Mouse (Mus musculus): ENCODE measurements at regions not wholly inside any gene's neighbourhood (a gene's known extent, or its start where the extent isn't known, plus 50 kb on each side); places are given as distances from the start of the nearest gene placed in this dataset.

DNA sequence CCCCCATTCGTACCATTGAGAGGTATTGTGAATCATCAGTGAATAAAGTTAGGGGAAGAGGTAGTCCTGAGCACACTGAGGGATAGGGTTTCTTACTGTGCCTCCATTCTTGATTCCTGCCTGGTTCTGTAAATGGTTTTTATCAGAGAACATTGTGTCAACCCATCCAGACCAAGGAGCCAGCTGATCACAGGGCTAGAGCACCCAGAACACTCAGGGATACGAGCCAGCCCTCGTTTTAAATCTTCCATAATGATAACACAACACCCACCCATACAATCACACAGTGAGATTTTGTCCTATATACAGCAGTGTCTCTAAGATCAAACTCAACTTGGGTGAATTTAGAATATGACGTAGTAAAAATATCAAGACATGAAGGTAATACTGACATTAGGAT is 424.7 kb upstream of the BB014433 start:
- Histone ChIP-seq H3K9me3 (replicated peaks) (0 out of 2 replicates have a peak, but pooled peaks cover 3% of the 10 kb centered on the region), H3K27ac (no peak overlapping the region), H3K4me1 (replicated peaks) (no peaks in the 10 kb centered on the region), H3K9ac (no peak overlapping the region), H3K4me3 (replicated peaks) (no peak overlapping the region), H3K27me3 (no peaks in the 10 kb centered on the region), H3K4me2 (no peak overlapping the region), H3K36me3 (no peaks in the 10 kb centered on the region)
- DNase-seq (no peak), ATAC-seq (ENCODE audit: low read depth) (no peak)
- WGBS (ENCODE audit: insufficient replicate concordance), result 50% methylated on average over 4 of the region's 4 CpGs

DNA sequence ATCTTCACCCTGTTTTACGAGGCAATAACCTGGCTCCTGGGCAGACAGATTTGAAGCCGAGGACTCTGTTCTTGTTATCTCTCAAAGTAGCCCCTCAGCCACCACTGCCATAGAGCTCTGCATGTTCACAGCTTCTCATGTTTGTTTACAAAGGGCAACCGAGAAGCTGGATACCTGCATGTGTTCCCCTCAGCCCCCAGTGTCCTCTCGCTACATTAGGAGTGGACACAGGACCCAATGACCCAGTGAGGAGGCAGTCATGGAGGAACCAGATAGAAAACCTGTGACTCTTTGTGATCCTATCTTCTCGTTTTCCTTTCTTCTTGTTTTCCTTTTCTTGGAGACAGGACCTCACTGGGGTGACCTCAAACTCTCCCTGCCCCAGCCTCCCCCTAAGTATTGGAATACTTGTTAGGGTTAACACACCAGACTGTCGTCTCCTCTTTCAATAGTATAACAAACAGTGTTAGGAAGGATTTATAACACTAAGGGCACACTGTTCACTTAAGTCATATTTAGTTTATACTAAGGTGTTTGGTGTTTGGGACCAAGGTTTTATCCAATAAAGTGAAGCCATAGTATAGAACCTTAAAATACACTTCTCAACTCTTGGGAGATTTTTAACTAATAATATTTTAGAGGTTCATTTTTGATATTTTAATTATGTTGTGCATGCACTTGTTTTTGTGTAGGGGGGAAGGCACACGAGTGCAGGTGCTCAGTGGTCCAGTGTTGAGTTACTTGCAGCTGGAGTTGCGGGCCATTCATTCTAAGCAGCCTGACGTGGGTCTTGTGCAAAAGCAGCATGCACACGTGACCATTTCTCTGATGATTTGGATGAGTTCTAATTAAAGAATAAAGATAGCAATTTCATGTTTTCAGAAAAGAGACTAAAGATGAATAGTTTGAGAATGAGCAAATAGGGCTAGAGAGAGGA is 422.9 kb upstream of the BB014433 start:
- WGBS (ENCODE audit: insufficient replicate concordance), result 55% methylated on average over 10 of the region's 10 CpGs
- Histone ChIP-seq H3K27ac (no peak overlapping the region), H3K9ac (no peak overlapping the region), H3K9me3 (replicated peaks) (0 out of 2 replicates have a peak, but pooled peaks cover 3% of the 10 kb centered on the region), H3K4me2 (no peak overlapping the region), H3K4me1 (replicated peaks) (no peaks in the 10 kb centered on the region), H3K27me3 (no peaks in the 10 kb centered on the region), H3K4me3 (replicated peaks) (no peak overlapping the region), H3K36me3 (no peaks in the 10 kb centered on the region)
- DNase-seq (no peak), ATAC-seq (ENCODE audit: low read depth) (no peak)

DNA sequence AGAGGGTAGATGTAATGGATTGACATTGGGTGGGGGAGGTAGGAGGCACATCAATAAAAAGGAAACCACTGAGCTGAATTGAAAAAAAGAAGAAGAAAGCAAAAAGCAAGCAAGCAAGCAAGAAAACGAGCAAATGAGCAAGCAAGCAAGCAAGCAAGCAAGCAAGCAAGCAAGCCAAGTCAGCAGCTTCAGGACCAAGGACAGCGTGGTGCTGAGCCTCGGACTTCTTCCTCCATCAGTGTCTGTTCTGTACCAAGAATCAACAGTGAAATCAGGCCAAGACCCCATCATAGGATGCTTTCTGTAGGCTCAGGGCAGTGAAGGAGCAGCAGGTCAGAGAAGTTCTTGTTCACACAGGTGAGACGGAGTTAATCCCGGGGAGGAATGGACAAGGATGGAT is 392.7 kb upstream of the BB014433 start:
- H3K4me1 ChIP-seq (replicated peaks), result no peaks in the 10 kb centered on the region
- no peaks in the 10 kb centered on the region for H3K9me3 ChIP-seq (replicated peaks)
- DNase-seq, result no peak
- H3K27me3 ChIP-seq, result no peaks in the 10 kb centered on the region
- H3K4me2 ChIP-seq, result no peak overlapping the region
- H3K9ac ChIP-seq, result no peak overlapping the region
- ATAC-seq (ENCODE audit: low read depth), result no peak
- H3K4me3 ChIP-seq (replicated peaks), result no peak overlapping the region
- no peak overlapping the region for H3K27ac ChIP-seq
- H3K36me3 ChIP-seq, result no peaks in the 10 kb centered on the region
- 39% methylated on average over 5 of the region's 5 CpGs for WGBS (ENCODE audit: insufficient replicate concordance)

DNA sequence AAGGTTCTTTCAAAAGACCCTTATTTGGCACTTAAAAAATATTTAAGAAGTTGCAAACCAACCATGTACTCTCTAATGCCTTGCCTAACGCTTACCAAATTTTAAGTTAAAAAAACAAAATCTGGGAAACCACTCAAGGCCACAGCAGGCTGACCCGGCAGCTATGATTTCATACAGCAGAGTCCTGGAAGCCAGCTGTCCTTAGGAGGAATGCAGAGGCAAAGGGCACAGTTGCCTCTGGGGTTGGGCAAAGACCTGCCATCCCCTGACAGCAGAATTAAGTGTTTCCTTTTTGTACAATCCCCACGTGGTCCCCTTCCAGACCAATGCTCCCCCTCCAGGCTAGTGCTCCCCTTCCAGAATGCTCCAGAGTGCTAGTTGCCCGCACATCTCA is 348.8 kb upstream of the BB014433 start:
- ATAC-seq (ENCODE audit: low read depth) (no peak), DNase-seq (no peak)
- Histone ChIP-seq H3K4me2 (no peak overlapping the region), H3K9me3 (replicated peaks) (no peaks in the 10 kb centered on the region), H3K4me1 (replicated peaks) (no peaks in the 10 kb centered on the region), H3K27me3 (no peaks in the 10 kb centered on the region), H3K4me3 (replicated peaks) (no peak overlapping the region), H3K27ac (no peak overlapping the region), H3K9ac (no peak overlapping the region), H3K36me3 (no peaks in the 10 kb centered on the region)
- WGBS (ENCODE audit: insufficient replicate concordance), result 51% methylated on average over 4 of the region's 4 CpGs

DNA sequence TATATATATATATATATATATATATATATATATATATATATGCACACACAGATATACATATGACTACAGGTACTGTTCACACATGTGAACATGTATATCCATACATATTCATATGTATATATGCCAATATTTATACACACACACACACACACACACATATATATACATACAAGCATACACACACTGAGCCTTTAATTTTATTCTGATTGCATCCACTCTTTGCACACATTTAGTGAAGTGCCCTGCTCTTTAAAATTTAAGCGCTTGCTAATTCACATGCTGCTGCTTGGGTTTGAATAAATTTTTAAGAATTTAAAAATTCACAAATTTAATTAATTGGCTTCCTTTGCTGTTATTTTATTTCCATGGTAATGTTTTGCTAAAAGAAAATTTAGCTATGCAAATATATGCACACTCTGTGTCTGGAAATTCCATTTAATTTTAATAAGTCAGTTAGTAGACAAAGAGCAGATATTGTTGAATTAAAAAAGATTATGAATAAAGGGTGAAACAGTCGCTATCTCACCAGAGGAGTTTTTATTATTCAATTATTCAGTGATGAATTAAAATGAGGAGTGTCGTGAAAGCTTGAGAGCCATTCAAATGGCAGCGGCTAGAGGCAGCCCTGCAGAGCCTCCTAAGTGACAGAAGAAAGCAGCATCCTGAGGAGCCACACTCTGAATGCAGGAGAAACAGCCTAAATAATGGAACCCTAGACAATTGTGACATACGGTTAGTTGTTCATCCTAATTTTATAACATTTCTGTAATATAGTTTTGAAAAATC is 348.3 kb upstream of the BB014433 start:
- Histone ChIP-seq H3K36me3 (no peaks in the 10 kb centered on the region), H3K27ac (no peak overlapping the region), H3K4me3 (replicated peaks) (no peak overlapping the region), H3K9ac (no peak overlapping the region), H3K4me1 (replicated peaks) (no peaks in the 10 kb centered on the region), H3K27me3 (no peaks in the 10 kb centered on the region), H3K9me3 (replicated peaks) (no peaks in the 10 kb centered on the region), H3K4me2 (no peak overlapping the region)
- 68% methylated on average over 5 of the region's 5 CpGs for WGBS (ENCODE audit: insufficient replicate concordance)
- ATAC-seq (ENCODE audit: low read depth) (no peak), DNase-seq (no peak)

DNA sequence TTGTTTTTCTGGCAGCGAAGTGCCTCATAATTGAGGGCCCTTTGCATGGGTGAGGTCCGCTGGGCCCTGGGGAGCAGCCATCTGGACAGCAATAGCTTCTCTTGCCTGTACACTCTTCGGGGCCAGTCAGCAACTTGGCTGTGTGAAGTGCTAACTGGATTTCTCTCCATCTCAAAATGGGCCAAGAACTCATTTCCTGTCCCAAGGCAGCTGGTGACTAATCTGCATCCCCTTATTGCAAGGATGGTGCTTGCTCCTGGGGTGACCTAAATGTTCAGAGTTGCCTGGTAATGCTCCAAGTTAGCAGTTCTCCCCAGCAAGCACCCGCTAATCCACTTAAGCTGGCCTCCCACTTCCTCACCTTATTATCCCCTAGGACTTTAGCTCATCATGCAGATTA is 346.2 kb upstream of the BB014433 start:
- Histone ChIP-seq H3K36me3 (no peaks in the 10 kb centered on the region), H3K9ac (no peak overlapping the region), H3K4me3 (replicated peaks) (no peak overlapping the region), H3K27ac (no peak overlapping the region), H3K9me3 (replicated peaks) (no peaks in the 10 kb centered on the region), H3K4me2 (no peak overlapping the region), H3K4me1 (replicated peaks) (no peaks in the 10 kb centered on the region), H3K27me3 (no peaks in the 10 kb centered on the region)
- DNase-seq (no peak), ATAC-seq (ENCODE audit: low read depth) (no peak)
- WGBS (ENCODE audit: insufficient replicate concordance), result 46% methylated on average over 4 of the region's 4 CpGs

DNA sequence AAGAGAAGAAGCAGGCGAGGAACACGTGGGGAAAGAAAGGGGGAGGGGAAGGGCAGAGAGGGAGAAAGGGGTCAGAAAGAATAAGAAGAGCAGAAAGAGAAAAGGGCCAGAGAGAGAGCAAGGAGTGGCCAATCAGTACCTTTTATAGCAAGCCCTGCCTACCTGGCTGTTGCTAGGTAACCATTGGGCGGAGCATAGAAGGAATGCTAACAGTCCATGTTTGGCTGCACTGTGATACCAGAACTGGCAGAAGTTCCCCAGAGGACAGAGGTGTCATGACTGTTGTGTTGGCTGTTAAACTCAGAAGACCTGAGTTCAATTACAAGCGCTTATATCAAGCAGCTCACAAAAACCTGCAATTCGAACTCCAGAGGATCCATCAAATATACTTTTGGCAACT is 342.9 kb upstream of the BB014433 start:
- no peaks in the 10 kb centered on the region for H3K36me3 ChIP-seq
- 71% methylated on average over 5 of the region's 5 CpGs for WGBS (ENCODE audit: insufficient replicate concordance)
- no peak for ATAC-seq (ENCODE audit: low read depth)
- H3K9ac ChIP-seq, result no peak overlapping the region
- DNase-seq, result no peak
- H3K27me3 ChIP-seq, result no peaks in the 10 kb centered on the region
- H3K4me2 ChIP-seq, result no peak overlapping the region
- H3K4me1 ChIP-seq (replicated peaks), result no peaks in the 10 kb centered on the region
- H3K27ac ChIP-seq, result no peak overlapping the region
- no peaks in the 10 kb centered on the region for H3K9me3 ChIP-seq (replicated peaks)
- no peak overlapping the region for H3K4me3 ChIP-seq (replicated peaks)

DNA sequence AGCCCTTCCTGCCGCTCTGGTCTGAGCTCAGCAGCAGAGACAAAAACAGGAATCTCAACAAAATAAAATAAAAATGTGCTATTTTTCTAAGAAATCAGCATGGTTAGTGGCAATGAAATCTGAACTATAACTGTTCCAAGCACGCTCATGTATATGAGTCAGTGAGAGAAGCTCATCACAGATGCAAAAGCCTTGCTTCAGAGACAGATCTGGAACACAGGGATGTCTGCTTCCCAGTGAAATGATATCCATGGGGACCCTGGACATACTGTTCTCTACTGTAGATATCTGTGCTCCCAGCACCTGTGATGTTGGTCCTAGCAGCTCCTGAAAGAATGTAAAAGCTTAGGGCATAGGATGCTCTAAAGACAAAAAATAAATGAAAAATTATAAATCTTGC is 321.2 kb upstream of the BB014433 start:
- Histone ChIP-seq H3K9me3 (replicated peaks) (0 out of 2 replicates have a peak, but pooled peaks cover 2% of the 10 kb centered on the region), H3K4me3 (replicated peaks) (no peak overlapping the region), H3K4me2 (no peak overlapping the region), H3K4me1 (replicated peaks) (no peaks in the 10 kb centered on the region), H3K27ac (no peak overlapping the region), H3K27me3 (no peaks in the 10 kb centered on the region), H3K36me3 (no peaks in the 10 kb centered on the region), H3K9ac (no peak overlapping the region)
- ATAC-seq (ENCODE audit: low read depth) (no peak), DNase-seq (no peak)
- WGBS (ENCODE audit: insufficient replicate concordance), result 58% methylated on average over 2 of the region's 2 CpGs

DNA sequence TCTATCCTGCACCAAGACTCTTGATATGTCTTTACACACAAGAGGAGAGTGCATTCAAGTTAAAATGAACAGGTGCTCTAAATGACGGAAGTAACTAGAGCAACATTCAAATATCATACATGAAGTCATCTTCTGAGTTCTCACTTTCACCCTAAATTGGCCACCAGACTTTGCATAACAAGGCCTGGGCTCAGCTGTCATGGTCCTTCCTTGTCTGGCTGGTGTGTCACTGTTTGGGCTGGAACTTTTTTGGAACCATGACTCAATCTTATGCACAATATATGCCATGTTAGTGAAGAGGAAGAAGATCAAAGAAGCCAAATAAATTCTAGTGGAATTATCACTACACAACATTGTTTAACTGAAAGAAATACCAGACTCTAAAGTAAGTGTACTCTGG is 318.7 kb upstream of the BB014433 start:
- H3K27me3 ChIP-seq, result no peaks in the 10 kb centered on the region
- H3K4me2 ChIP-seq, result no peak overlapping the region
- WGBS (ENCODE audit: insufficient replicate concordance), result 60% methylated on average over 1 of the region's 1 CpGs
- H3K9ac ChIP-seq, result no peak overlapping the region
- no peaks in the 10 kb centered on the region for H3K36me3 ChIP-seq
- no peak overlapping the region for H3K27ac ChIP-seq
- ATAC-seq (ENCODE audit: low read depth), result no peak
- H3K4me3 ChIP-seq (replicated peaks), result no peak overlapping the region
- no peaks in the 10 kb centered on the region for H3K4me1 ChIP-seq (replicated peaks)
- 0 out of 2 replicates have a peak, but pooled peaks cover 2% of the 10 kb centered on the region for H3K9me3 ChIP-seq (replicated peaks)
- DNase-seq, result no peak

DNA sequence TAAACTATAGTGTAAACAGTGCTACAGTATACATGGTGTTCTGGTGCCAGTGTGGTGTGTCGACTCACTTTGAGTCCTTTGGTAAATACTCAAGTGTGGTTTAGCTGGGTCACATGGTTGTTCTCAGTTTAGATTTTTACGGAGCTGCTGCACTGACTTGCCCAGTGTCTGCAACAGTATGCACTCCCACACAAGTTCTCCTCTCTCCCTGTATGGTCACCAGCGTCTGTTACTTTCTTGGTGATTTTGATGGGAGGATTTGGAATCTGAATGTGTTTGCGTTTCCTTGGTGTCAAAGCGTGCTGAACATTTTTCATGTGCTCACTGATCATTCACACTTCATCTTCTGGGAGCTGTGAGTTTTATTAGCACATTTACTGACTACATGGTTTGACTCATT is 298.3 kb upstream of the BB014433 start:
- WGBS (ENCODE audit: insufficient replicate concordance), result 69% methylated on average over 5 of the region's 5 CpGs
- DNase-seq, result no peak
- H3K27ac ChIP-seq, result no peak overlapping the region
- no peaks in the 10 kb centered on the region for H3K9me3 ChIP-seq (replicated peaks)
- no peak overlapping the region for H3K4me3 ChIP-seq (replicated peaks)
- H3K27me3 ChIP-seq, result no peaks in the 10 kb centered on the region
- H3K4me2 ChIP-seq, result no peak overlapping the region
- H3K36me3 ChIP-seq, result no peaks in the 10 kb centered on the region
- no peak for ATAC-seq (ENCODE audit: low read depth)
- no peak overlapping the region for H3K9ac ChIP-seq
- no peaks in the 10 kb centered on the region for H3K4me1 ChIP-seq (replicated peaks)

DNA sequence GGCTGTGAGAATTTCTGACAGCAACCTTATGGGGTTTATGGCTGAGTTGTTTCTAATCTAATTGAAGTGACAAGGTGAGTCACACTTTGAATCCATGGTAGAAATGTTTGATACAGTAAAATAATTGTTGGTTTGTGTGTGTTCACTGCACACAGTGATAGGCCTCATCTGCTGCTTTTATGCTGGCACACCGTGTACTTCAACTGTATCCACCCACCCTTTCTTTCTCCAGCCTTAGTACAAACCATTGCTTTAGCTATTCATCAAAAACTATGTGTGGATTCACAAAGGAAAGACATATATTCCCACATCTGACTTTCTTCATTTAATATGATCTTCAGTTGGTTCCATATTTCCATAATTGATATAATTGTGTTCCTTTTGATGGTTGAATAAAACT is 297.7 kb upstream of the BB014433 start:
- Histone ChIP-seq H3K9ac (no peak overlapping the region), H3K4me3 (replicated peaks) (no peak overlapping the region), H3K36me3 (no peaks in the 10 kb centered on the region), H3K27ac (no peak overlapping the region), H3K4me2 (no peak overlapping the region), H3K27me3 (no peaks in the 10 kb centered on the region), H3K4me1 (replicated peaks) (no peaks in the 10 kb centered on the region), H3K9me3 (replicated peaks) (no peaks in the 10 kb centered on the region)
- no peak for DNase-seq
- 41% methylated on average over 1 of the region's 1 CpGs for WGBS (ENCODE audit: insufficient replicate concordance)
- ATAC-seq (ENCODE audit: low read depth), result no peak
